Mouse (Mus musculus) G1E-ER4 (cell line): ENCODE data around the gene Papola. TPM values are rescaled to one million over a fixed set of nuclear protein-coding genes. Genes with fewer than 3 reads are reported as not detected.

Experiments
- GATA1 ChIP-seq: IDR thresholded peaks from one replicate; pipeline ENCODE4 v1.8.0; 2012; ENCODE audit warnings: low read length, inconsistent platforms
- polyA plus RNA-seq: library from polyadenylated mRNA; stranded (reverse); fragments of >175 nt; gene quantifications from 2 replicates; pipeline ENCODE4 v1.2.3, GENCODE M21; 2012

The Papola gene
- polyA plus RNA-seq, 1 experiment, result 637 TPM

DNA sequence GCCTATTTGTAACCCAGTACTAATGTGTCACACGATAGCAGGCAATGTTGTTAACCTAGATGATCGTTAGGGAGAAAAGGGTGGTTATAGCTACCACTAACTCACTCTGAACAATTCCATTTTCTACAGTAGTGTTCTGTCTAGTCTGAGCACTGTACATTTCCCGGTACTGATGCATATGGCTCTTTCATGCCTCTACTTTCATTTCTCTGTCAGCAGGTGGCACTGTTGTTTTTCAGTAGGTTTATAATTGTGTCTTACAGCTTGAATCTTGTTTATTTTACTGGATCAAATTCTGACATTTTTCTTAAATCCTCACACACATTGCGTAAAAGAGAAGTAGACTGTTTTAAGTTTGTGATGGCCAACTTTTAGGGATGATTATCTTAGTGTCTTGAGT lies 54.6 kb downstream of the Papola start:
- no peak for TF ChIP-seq GATA1

DNA sequence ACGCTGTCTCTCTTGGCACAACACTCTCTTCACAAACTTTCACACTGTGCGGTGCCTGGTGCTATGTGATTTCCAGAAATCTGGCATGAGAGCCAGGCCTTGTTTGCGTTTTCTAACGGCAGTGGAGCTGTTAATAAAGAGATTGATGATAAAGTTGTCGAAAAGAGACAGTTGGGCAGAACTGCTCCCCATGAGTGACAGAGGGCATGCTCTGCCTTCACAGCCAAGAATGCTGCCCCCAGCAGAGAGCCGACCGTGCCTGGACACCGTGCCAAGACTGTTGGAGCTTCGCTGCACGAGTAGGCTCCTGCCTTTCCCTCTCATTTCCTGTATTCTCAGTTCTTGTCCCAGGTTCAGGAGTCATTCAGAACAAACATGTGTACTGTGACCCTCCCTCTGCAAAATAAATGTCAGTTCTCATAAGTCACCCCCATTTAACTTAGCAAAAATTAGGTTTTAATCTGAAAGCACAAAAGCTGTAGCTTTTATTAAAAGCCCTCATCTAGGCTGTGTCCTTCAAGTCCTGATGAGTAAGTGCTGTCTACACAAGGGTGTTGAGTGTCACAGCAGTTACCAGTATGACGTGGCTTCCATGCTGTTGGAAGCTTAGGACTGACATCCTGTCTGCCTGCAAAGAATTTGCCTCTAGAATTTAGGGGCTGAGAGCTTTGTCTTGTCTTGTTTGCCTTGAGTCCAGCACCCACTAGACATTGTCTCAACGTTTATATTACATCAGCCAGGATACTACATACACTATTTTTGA lies 58.9 kb downstream of the Papola start:
- TF ChIP-seq GATA1, result no peak

DNA sequence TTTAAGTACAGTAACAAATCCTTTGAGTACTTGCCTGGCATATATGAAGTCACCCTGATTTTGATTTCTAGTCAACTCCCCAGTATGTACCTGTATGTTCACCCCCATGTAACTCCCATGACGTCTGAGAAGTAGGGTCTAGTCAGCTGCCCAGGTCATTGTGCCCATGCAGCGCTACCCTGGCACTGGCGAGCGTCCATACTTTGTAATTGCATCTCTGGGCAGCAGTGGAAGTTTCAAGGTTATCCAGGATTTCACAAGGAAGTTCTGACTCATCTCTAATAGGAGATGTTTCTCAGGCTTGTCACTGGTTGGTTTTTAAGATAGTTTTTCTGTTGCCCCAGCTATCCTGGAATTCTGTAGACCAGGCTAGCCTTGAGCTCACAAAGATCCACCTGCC lies 59.9 kb downstream of the Papola start:
- TF ChIP-seq GATA1, result no peak

DNA sequence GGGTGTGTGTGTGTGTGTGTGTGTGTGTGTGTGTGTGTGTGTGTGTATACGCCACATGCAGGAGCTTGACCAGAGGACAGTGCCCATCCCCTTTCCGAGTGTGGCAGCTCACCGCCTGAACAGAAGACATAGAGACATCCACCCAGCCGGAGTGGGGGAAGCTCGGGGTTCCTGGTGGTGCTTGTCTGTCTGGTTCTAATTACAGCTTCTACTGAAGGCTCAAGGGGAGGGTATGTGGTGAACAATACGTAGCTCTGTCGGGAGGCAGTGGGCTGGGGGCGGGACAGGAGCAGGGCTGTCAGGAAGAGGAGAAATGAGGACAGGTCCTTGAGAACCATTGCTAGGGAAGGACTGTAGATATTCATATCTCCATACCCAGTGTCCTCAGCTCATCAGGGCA lies 64.6 kb downstream of the Papola start:
- no peak for TF ChIP-seq GATA1

DNA sequence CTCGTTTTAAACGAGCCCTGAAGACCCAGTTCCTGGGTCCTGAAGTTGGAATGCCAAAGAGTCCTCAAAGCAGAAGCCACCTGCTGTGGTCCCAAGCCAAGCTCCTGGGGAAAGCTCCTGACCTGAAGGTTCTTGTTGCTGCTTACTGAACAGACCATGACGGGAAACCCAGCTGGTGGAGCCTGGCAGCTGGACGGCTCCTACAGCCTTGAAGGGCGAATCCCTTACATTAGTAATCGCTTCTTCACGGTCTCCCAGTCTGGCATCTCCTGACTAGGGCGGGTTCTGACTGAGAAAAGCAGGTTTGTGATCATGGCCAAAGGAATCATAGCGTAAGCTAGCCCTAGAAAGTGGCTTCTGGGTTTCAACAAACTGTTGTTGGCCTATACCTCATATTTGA lies 66.2 kb downstream of the Papola start:
- no peak for TF ChIP-seq GATA1

DNA sequence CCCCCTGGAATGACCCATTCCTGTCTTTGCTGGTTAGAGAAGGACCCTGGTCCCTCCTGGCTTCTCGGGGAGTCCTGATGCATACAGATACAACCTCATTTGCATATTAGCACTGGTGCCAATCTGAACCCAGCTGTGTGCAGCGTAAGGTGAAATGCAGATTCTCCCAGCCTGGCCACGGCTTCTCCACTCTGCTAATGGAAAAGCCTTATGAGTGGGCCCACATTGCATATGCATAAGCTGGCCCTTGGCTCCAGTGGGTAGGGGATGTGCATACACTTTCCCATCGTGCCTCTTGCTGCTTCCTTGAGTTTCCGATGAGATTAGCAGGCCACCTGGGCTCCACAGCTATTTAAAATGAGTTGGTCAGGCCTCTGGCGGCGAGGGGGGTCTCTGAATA lies 68.3 kb downstream of the Papola start:
- TF ChIP-seq GATA1, result no peak

DNA sequence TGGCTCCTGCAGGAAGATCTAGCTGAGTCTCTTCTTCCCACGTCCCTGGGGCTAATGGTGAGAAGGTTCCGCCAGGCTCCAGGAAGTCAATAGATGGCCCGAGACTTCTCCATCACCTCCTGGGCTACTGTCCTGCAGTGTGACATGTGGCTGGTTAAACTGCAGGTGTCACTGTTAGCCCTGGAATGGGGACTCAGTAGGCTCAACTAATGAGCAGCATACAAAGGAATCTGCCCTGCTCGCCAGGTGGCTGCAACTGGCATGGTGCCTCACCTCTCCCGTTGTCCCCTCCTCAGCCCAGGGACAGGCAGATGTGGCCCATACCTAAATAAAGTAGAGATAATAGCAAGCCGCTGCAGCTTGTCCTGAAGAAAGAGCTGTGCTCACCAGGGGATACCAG lies 70.1 kb downstream of the Papola start:
- no peak for TF ChIP-seq GATA1

DNA sequence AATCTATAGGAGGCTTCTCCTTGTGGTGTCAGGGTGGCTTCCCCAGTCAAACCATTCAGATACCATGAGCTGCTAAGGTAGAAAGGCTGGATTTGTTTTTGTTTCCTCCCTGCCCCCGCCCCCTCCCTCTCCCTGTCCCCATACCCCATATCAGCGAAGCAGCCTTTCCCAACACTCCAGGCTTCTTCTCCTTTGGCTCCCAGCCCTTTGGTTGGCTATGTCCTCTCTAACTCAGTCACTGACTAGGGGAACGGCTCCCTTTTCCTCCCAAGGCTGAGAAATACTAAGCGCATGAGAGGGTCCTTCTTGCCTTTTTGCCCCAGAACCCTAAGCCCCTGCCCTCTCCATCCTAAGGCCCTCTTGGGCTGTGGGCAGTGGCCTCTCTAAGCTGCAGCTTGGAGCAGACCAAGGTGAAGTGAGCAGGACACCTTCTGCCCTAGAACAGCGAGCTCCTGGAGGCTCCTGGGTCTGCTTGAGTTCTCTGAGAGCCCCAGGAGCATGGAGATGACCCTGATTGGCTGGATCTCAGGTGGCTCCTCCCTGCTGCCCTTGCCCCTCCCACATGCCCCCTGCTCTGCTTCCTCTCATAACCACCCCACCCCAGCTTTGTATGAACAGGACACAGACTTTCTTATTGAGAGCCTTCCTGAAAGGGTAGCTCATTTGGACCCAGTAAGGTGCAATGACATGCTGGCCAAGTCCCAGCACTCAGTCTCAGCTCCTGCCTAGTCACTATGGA lies 73.6 kb downstream of the Papola start:
- TF ChIP-seq GATA1, result no peak

DNA sequence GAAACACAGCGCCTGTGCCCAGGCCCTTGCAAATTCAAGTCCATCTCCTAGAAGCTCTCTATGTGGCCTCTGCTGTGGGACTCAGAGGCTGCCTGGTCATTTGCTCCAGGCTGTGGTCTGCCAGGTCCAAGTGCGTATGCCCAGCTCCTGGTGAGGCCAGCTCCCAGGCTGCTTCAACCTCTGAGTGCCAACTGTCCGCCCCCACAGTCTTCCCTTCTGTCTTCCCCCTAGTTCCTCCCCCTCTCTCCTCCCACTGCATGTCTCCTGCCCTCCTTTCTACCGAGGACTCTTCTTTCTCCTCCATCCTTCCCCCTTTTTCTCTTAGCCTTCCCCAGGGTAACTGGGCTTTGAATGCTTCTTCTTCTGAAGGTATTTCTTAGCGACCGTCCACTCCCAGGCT lies 77.6 kb downstream of the Papola start:
- no peak for TF ChIP-seq GATA1

DNA sequence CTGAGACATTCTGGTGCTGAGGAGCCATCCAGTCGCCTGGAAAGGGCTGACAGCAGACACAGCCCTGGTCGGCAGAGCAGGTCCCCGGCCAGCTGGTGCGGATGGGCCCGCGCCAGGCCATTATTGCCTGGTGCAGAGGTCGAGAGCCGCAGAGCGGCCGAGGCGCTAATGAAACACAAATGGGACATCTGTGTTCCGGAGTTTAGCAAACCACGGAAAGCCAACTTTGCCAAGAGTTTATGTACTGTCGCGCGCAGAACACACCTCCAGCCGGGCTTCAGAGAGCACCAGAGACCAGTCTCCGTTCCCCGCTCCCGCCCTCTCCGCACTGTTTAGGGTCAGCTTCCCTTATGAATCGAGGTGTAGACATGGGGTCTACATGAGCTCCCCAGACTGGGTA lies 78.1 kb downstream of the Papola start:
- no peak for TF ChIP-seq GATA1

DNA sequence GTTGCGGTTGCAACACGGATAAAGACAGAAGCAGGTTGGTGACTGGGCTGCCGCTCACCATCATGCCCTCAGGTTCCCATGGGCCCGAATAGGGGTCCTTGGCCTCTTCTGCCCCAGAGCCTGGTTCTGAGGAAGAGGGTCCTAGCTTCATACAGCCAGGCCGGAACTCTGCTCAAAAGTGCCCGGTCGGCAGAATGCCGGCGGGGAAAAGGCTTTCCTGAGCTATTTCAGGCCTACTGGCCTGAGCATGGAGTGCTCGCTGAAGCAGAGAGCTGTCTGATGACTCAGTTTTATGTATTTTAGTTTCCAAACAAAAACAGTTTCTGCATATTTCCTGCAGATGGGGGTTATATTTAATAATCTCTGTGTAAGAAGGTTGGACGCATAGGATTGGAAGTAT lies 78.9 kb downstream of the Papola start:
- TF ChIP-seq GATA1, result no peak

DNA sequence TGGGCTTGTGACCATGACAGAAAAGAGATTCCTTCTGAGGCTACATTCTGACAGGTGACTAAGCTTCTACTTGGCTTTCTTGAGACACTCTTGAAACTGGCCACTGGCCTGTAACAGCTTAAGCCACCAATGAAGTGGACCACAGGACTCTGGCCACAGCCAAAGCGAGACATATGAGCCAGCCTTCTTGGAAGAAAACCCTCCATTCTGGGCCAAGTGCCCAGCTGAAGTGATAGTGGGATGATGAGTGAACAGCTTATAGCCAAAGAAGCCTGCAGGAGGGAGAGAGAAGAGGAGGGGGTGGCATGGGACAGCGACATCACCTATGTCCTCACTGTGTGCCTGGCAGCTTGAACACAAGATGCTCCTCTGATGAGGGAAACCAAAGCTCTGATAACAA lies 83.2 kb downstream of the Papola start:
- no peak for TF ChIP-seq GATA1

DNA sequence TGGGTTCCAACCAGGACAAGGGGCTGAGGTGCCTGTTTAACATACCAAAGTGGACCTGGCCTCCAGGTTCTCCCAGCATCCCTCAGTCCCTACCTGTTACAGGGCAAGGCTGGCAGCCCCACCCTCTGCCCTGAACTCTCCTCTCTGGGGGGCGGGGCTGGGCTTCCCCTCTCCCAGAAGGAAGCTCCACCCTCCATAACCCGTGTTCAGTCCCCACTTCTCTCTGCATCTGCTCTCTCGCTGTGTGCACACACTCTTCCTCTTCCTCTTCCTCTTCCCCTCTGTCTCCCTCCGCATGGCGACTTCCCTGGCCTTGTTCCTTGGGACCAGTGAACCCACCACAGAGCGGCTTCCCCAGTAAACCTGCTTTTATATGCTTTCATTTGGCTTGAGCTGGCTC lies 84.7 kb downstream of the Papola start:
- TF ChIP-seq GATA1, result no peak

DNA sequence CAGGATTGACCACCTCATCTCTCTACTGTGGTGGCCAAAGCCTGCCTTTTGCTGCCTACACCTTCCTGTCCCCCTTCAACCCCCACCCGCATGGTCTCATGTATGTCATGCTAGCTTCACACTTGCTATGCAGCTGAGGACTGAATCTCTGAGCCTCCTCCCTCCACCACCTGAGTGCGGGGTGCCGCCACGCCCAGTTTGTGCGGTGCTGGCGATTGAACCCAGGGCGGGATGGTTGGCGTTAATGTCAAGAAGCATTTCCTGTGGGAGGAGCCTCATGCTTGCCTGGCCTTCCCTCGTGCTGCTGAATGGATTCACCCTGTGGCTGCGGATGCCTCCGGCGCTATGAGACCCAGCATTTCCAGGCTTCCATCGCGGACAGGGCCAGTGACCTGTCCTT lies 85.2 kb downstream of the Papola start:
- no peak for TF ChIP-seq GATA1

DNA sequence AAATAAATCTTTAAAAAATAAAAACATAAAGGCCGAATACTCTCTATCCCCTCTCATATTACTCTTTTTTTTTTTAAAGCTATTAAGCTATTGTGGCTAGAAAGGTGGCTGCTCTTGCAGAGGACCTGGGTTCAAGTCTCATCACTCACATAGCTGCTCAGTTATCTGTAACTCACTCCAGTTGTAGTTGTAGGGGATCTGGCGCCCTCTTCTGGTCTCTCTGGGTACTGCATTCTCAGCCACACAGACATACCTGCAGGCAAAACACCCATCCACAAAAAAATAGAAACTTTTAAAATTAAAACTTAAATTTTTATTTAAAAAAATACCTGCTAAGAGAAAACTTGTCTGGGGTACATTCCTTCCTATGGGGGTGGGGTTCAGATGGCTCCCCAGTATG lies 88.8 kb downstream of the Papola start:
- TF ChIP-seq GATA1, result no peak

DNA sequence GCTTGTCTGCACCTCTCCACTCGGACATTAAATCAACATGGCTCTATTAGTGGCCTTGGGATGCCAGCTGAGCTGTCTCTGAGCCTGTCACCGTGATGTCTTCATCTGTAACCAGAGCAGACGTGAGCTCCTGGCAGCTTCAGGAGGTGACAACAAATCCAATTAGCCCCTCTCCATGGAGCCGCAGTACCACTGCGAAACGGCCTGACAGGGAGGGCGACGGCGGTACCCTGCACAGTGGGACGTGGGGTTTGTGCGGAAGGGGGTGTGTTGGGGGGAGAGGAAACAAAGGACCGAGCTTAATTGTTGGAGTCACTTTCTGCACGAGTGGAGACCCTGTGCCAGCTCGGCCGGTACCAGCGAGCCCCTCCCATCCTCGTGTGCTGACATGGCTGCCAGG lies 90.6 kb downstream of the Papola start:
- TF ChIP-seq GATA1, result no peak

DNA sequence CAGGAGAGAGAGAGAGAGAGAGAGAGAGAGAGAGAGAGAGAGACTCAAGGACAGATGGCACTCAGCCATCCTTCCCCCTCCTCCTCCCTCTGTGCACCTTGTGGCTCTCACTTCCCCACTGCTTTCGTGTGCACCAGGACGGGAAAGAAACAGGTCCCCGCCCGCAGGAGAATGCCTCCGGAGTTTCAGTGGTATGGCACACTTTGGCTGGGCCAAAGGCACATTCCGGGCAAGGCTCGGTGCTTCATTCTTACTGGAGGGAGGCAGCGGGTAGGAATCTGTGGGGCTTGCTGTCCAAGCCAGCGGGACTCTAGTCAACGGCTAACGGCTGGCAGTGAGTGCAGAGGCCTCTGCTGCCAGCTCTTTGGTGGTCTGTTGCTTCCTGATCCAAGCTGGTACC lies 92.0 kb downstream of the Papola start:
- no peak for TF ChIP-seq GATA1
